Mouse (Mus musculus) cerebellum, adult 2 months (tissue): ENCODE data around the gene Gm45213.
A peak's percentile ranks its signal among the peaks of the same experiment; 100 is the strongest.

Source experiments
- CTCF ChIP-seq: fragments of 200-500 bp; IDR thresholded peaks from 2 replicates; pipeline ENCODE4 v1.5.1; 2011; ENCODE audit warnings: low read depth, mild to moderate bottlenecking, control low read depth, low read length, moderate library complexity, borderline replicate concordance; ENCODE audit not compliant: insufficient read depth
- POLR2A ChIP-seq: fragments of 200-500 bp; IDR thresholded peaks from 2 replicates; pipeline ENCODE4 v1.6.1; 2011; ENCODE audit warnings: low read length, control low read depth, borderline replicate concordance; ENCODE audit not compliant: insufficient read depth

DNA sequence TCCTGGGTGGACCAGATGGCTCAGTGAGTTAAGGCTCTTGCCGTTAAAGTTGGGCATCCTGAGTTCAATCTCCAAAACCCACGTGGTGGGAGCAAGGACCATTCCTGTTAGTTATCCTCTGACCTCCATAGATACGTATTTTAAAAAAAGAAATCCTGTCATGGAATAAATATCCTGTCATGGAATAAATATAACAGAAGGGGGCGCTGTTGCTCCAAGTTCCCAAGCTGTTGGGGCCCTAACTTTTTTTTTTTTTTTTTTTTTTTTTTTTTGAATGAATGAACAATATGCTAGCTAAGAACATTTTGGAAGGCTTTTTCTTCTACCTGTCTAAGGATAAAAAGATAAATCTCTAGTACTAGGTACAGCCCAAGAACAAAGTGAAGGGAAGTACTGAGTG, 58.5 kb downstream of the Gm45213 start:
- TF ChIP-seq CTCF (peak; percentile 53; the same call in 1 of the 2 replicates), POLR2A (no peak)
